Mouse (Mus musculus) adrenal gland, adult 10 weeks (tissue): ENCODE measurements around the gene Gpbar1. TPM values are rescaled to one million over a fixed set of nuclear protein-coding genes. Genes with fewer than 3 reads are reported as not detected.

Experiments used
- polyA plus RNA-seq: library from polyadenylated mRNA; stranded (reverse); fragments of 350-450 nt; fragmentation: Illumina TruSeq; extraction: RNeasy Lipid Tissue Mini Kit (QIAGEN cat#74804); gene quantifications from one replicate; pipeline ENCODE4 v1.2.3, GENCODE M21; 2014; ENCODE audit warnings: low read depth, low replicate concordance

Gene Gpbar1
- polyA plus RNA-seq: not detected

GRCm38 (mm10) chr1:74278538-74278937, at the start of gene Gpbar1:
Gene Gpbar1, plus strand, starts transcription at chr1:74278550.

GRCm38 (mm10) chr1:74235938-74236589, 42.3 kb upstream of the Gpbar1 start, which contains the start of gene Arpc2:
Gene Arpc2, plus strand, starts transcription at chr1:74236084.

GRCm38 (mm10) chr1:74284543-74285160, 6.3 kb downstream of the Gpbar1 start, which contains the start of the genes Aamp and Pnkd:
Gene Aamp, minus strand, starts transcription at chr1:74284738.
Gene Pnkd, plus strand, starts transcription at chr1:74284930.

GRCm38 (mm10) chr1:74305522-74305921, 27.2 kb downstream of the Gpbar1 start, which contains the start of gene Tmbim1:
Gene Tmbim1, minus strand, starts transcription at chr1:74305622.

Other genes starting within 250 kb of the Gpbar1 start
- 50.0 TPM for gene Tns1, start 154.1 kb upstream of the Gpbar1 start, polyA plus RNA-seq
- 0.41 TPM for gene Rufy4, start 153.0 kb upstream of the Gpbar1 start, polyA plus RNA-seq
- not detected for gene Cxcr2, start 124.6 kb upstream of the Gpbar1 start, polyA plus RNA-seq
- not detected for gene Cxcr1, start 83.9 kb upstream of the Gpbar1 start, polyA plus RNA-seq
- 421 TPM for gene Arpc2, start 42.5 kb upstream of the Gpbar1 start, polyA plus RNA-seq
- 5.1 TPM for gene Aamp, start 6.2 kb downstream of the Gpbar1 start, polyA plus RNA-seq
- 2.3 TPM for gene Pnkd, start 6.4 kb downstream of the Gpbar1 start, polyA plus RNA-seq
- 59.1 TPM for gene Tmbim1, start 27.1 kb downstream of the Gpbar1 start, polyA plus RNA-seq
- gene Catip, start 83.6 kb downstream of the Gpbar1 start, polyA plus RNA-seq: 0.29 TPM
- gene Slc11a1, start 96.6 kb downstream of the Gpbar1 start, polyA plus RNA-seq: 1.2 TPM
- 23.3 TPM for gene Ctdsp1, start 113.0 kb downstream of the Gpbar1 start, polyA plus RNA-seq
- 0.64 TPM for gene Vil1, start 130.8 kb downstream of the Gpbar1 start, polyA plus RNA-seq
- gene Cnot9, start 227.5 kb downstream of the Gpbar1 start, polyA plus RNA-seq: 30.3 TPM